Mouse (Mus musculus) liver, adult 2 months (tissue): ENCODE results near the gene Mrvi1. TPM values are rescaled to one million over a fixed set of nuclear protein-coding genes. Genes with fewer than 3 reads are reported as not detected.

Experiments used
- DNase-seq: peaks from one replicate; pipeline ENCODE4 v3.0.0-alpha.2; 2011; ENCODE audit warnings: low read depth, low spot score; ENCODE audit errors: extremely low read depth
- H3K27ac ChIP-seq: fragments of 200-500 bp; replicated peaks from 2 replicates; pipeline ENCODE4 v1.5.1; 2012; ENCODE audit warnings: low read depth, mild to moderate bottlenecking, control low read depth, inconsistent platforms, low read length; ENCODE audit not compliant: insufficient read depth
- H3K27me3 ChIP-seq: fragments of 200-500 bp; 2 replicates; pipeline ENCODE4 v1.6.1; 2012; ENCODE audit warnings: mild to moderate bottlenecking, moderate library complexity, low read length, inconsistent platforms; ENCODE audit not compliant: control insufficient read depth, insufficient read depth
- H3K36me3 ChIP-seq: fragments of 200-500 bp; 2 replicates; pipeline ENCODE4 v1.6.1; 2012; ENCODE audit warnings: low read length, inconsistent platforms; ENCODE audit not compliant: control insufficient read depth, insufficient read depth
- H3K4me1 ChIP-seq: fragments of 200-500 bp; 2 replicates; pipeline ENCODE4 v1.6.1; 2011; ENCODE audit warnings: low read length; ENCODE audit not compliant: control insufficient read depth, insufficient read depth
- H3K4me3 ChIP-seq: fragments of 200-500 bp; 2 replicates; pipeline ENCODE4 v1.5.1; 2011; ENCODE audit warnings: low read depth, mild to moderate bottlenecking, control low read depth, low read length, moderate library complexity; ENCODE audit not compliant: insufficient read depth
- H3K79me2 ChIP-seq: fragments of 200-500 bp; 2 replicates; pipeline ENCODE4 v1.6.1; 2012; ENCODE audit warnings: inconsistent platforms, mild to moderate bottlenecking, low read length, moderate library complexity; ENCODE audit not compliant: control insufficient read depth, insufficient read depth
- H3K9ac ChIP-seq: fragments of 200-500 bp; 2 replicates; pipeline ENCODE4 v1.6.1; 2012; ENCODE audit warnings: low read depth, mild to moderate bottlenecking, control low read depth, inconsistent platforms, low read length
- CTCF ChIP-seq: fragments of 200-500 bp; IDR thresholded peaks from 2 replicates; pipeline ENCODE4 v1.5.1; 2011; ENCODE audit warnings: low read depth, low read length, control low read depth
- POLR2A ChIP-seq: fragments of 200-500 bp; IDR thresholded peaks from 2 replicates; pipeline ENCODE4 v1.6.1; 2011; ENCODE audit warnings: low read length, control low read depth; ENCODE audit not compliant: insufficient read depth; ENCODE audit errors: extremely low read depth
- WGBS: fragments of 180-500 bp; shearing (Covaris S2); methylation state at CpG from one replicate; pipeline ENCODE4 v1.1.7; 2018; 5-methylcytosine and 5-hydroxymethylcytosine counted together
- polyA plus RNA-seq: library from polyadenylated mRNA; depleted of rRNA; stranded (reverse); fragments of >200 nt; gene quantifications from 2 replicates; pipeline ENCODE4 v1.2.3, GENCODE M21; 2012
- total RNA-seq: library from RNA; depleted of rRNA; stranded (reverse); fragments of >200 nt; gene quantifications from 2 replicates; pipeline ENCODE4 v1.2.3, GENCODE M21; 2014

Mrvi1 gene
- total and polyA plus RNA-seq, 2 experiments: 0.55 to 1.3 TPM

DNA sequence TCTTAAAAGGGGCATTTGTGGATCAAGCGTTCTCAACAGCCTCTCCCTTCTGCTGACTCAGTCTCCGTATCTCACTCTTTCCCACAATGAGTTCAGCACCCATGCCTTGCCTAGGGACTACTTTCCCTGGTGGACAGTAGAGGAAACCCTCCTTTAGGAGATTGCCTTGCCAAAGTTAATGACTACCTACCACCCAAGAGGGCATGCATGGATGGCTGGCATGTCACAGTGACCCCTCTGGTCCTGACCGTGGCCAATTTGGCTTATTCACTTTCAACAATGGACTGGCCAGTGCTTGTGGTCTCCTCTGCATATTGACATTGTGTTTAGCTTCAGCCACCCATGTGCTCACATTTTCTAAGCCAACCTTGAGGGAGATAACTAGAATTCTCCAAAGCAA lies 19.8 kb downstream of the Mrvi1 start:
- Histone ChIP-seq H3K4me1 (0 out of 2 replicates have a peak, but pooled peaks cover 3% of the 10 kb centered on the region), H3K79me2 (no peaks in the 10 kb centered on the region), H3K27me3 (no peaks in the 10 kb centered on the region), H3K9ac (no peak overlapping the region), H3K36me3 (no peaks in the 10 kb centered on the region), H3K27ac (no peak overlapping the region), H3K4me3 (no peak overlapping the region)
- TF ChIP-seq POLR2A: no peak
- no peak for TF ChIP-seq CTCF
- no peak for DNase-seq
- WGBS: 95% methylated on average over 3 of the region's 3 CpGs

DNA sequence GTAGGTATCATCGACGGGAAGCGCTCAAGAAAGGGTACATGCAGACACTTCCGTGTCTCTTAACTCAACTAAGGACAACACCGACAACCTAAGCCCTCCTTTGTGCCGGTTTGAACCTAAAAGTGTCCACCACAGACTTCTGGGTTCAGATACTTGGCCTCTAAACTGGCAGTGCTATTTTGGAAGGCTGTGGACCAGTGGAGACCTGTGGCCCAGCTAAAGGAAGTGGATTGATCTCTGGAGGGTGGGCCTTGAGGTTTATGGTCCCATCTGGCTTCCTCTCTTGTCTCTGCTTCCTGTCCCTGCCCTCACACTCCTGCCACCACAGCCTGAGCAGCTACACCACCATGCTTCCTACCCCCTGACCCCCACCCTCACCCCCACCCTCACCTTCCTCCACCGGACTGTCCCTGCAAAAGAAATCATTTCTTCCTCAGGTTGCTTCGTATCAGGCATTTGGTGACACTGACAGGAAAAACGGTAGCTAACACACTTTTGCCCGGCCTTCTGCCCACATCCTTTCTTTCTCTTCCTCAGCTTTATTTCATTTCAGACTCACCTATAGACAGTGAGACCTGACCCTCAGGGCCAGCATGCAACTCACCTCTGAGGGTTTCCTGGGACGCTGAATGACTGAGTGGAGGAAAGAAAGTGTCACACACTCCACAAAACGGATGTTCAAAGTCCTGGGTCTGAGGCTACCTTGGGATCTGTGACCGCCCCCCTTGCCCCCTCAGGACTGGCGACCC lies 25.7 kb downstream of the Mrvi1 start:
- H3K4me1 ChIP-seq: peaks cover 7% of the 10 kb centered on the region; the same call in 1 of the 2 replicates
- H3K27ac ChIP-seq: no peak overlapping the region
- H3K79me2 ChIP-seq: no peaks in the 10 kb centered on the region
- no peaks in the 10 kb centered on the region for H3K27me3 ChIP-seq
- TF ChIP-seq POLR2A (no peak), CTCF (no peak)
- no peaks in the 10 kb centered on the region for H3K36me3 ChIP-seq
- no peak for DNase-seq
- no peak overlapping the region for H3K9ac ChIP-seq
- 84% methylated on average over 14 of the region's 14 CpGs for WGBS
- H3K4me3 ChIP-seq: no peak overlapping the region

DNA sequence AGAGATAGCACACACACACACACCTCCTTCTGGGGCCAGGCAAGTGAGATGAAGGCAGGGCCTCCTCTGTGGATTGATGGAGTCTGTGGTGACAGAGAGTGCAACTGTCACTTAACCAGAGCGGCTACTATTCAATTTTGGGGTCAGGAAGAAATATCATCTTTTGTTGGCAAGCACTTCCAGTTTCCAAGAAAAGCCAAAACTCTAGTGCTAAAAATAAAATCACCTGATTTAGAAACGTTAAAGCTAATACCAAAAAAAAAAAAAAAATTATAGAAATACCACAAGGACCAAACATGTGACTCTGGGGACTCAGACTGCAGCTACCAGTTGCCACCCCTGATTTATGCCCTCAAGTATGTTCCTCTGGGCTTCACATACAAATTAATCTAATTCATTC lies 26.7 kb downstream of the Mrvi1 start:
- no peak overlapping the region for H3K27ac ChIP-seq
- 34% methylated on average over 2 of the region's 2 CpGs for WGBS

DNA sequence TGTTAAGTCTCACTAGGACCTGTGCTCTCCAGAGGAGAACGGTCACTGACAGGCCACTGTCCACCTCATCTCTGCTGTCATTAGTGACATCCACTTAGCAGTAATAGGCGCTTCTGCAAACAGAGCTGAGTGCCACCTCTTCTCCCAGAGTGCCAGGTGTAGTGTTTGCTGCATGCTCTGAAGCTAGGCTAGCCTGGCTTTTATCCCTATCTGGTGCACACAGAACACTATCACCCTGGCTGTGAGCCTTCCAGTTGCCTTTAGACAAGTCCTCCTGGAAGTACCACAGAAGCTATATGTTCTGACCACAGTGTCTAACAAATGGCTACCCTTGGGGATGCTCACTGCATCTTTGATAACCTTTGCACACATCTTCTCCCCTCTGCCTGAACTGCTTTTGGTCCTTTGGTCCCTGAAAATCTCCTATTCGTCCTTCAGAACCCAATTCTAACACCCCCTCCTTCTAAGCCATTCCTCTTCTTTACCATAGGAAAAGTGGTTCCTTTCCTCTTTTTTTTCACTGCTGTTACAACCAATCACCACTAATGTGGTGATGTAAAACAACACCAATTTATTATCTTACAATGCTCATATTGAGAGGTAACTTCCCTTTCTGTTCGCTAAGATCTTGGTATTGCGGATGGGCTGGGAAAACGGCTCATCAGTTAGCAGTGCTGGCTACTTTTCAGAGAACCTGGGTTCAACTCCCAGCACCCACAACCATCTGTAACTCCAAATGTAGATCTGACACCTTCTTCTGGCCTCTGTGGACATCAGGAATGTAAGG lies 28.0 kb downstream of the Mrvi1 start:
- no peak for TF ChIP-seq POLR2A
- TF ChIP-seq CTCF: no peak
- Histone ChIP-seq H3K4me3 (no peak overlapping the region), H3K27ac (no peak overlapping the region), H3K79me2 (no peaks in the 10 kb centered on the region), H3K36me3 (no peaks in the 10 kb centered on the region), H3K27me3 (no peaks in the 10 kb centered on the region), H3K9ac (no peak overlapping the region), H3K4me1 (peaks cover 8% of the 10 kb centered on the region; the same call in 1 of the 2 replicates)
- DNase-seq: peak; percentile 34
- 84% methylated on average over 6 of the region's 6 CpGs for WGBS

More for the DNA sequence above, 26.7 kb downstream of the Mrvi1 start:
- Histone ChIP-seq H3K79me2 (no peaks in the 10 kb centered on the region), H3K36me3 (no peaks in the 10 kb centered on the region), H3K9ac (no peak overlapping the region), H3K27me3 (no peaks in the 10 kb centered on the region), H3K4me1 (peaks cover 7% of the 10 kb centered on the region; the same call in 1 of the 2 replicates), H3K4me3 (no peak overlapping the region)
- TF ChIP-seq POLR2A (no peak), CTCF (no peak)
- DNase-seq: no peak

DNA sequence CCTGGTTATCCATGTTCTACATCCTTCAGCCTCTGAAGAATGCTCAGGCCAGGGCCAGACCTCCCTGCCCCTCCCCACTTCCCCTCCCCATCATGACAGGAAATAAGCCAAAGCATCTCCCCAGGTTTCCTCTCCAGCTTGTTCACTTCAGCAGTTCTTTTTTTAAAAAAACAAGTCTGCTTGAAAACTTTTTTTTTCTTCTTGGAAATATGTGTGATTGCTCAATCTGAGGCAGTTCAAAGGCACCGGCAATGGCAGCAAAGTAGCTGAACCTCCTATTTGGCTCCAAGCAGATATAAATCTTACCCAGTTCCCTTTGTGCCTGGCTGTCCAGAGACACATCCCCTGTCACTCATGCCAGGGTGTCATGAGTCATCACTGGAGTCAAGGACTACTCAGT lies 29.1 kb downstream of the Mrvi1 start:
- peaks cover 10% of the 10 kb centered on the region; the same call in 1 of the 2 replicates for H3K4me1 ChIP-seq
- H3K27me3 ChIP-seq: no peaks in the 10 kb centered on the region
- WGBS: 0% methylated on average over 1 of the region's 1 CpGs
- H3K9ac ChIP-seq: no peak overlapping the region
- peak overlapping the region; percentile 0; the same call in 1 of the 2 replicates for H3K27ac ChIP-seq
- H3K79me2 ChIP-seq: no peaks in the 10 kb centered on the region
- peak; percentile 85 for DNase-seq
- H3K36me3 ChIP-seq: no peaks in the 10 kb centered on the region
- no peak overlapping the region for H3K4me3 ChIP-seq
- no peak for TF ChIP-seq POLR2A
- no peak for TF ChIP-seq CTCF

DNA sequence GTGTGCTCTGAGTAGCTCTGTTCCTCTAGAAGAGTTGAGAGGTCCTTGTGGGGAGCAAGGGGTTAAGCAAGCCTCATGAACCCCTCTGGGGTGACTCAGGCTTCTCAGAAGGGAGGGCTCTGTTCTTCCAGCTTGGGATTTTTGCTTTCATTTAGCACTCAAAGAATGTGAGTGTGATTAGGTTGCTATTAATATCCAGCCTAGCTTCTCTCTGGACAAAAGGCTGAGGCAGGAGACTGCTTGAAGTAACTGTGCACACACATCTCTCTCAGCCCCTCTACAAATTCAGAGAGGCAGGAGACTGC lies 31.7 kb downstream of the Mrvi1 start:
- Histone ChIP-seq H3K79me2 (no peaks in the 10 kb centered on the region), H3K4me3 (no peak overlapping the region), H3K9ac (no peak overlapping the region), H3K4me1 (peaks cover 10% of the 10 kb centered on the region; the same call in 1 of the 2 replicates), H3K27me3 (no peaks in the 10 kb centered on the region), H3K27ac (no peak overlapping the region), H3K36me3 (no peaks in the 10 kb centered on the region)
- no peak for DNase-seq
- TF ChIP-seq CTCF (no peak), POLR2A (no peak)
